Mouse (Mus musculus) G1E (cell line): ENCODE results near the gene 2610301B20Rik.

Experiments
- CTCF ChIP-seq: IDR thresholded peaks from 2 replicates; pipeline ENCODE4 v1.5.1; 2012; ENCODE audit warnings: low read depth, low read length, inconsistent platforms, mixed read lengths
- GATA1 ChIP-seq: IDR thresholded peaks from 2 replicates; pipeline ENCODE4 v1.6.1; 2012; ENCODE audit warnings: borderline replicate concordance, low read length, inconsistent platforms, mixed read lengths
- POLR2AphosphoS5 ChIP-seq: IDR thresholded peaks from 2 replicates; pipeline ENCODE4 v1.6.1; 2012; ENCODE audit warnings: low read depth, low read length, inconsistent platforms; ENCODE audit not compliant: insufficient replicate concordance
- TAL1 ChIP-seq: conservative IDR thresholded peaks from 2 replicates; pipeline ENCODE4 v1.6.1; 2012; ENCODE audit warnings: low read depth, low read length, inconsistent platforms, mixed read lengths

- TF ChIP-seq CTCF (no peak), TAL1 (no peak), GATA1 (no peak), POLR2AphosphoS5 (no peak)
Observed at GRCm38 (mm10) chr4:10896262-10896661, 22.0 kb downstream of the 2610301B20Rik start.
